Mouse (Mus musculus) leukemia stem cell, adult 10-12 weeks (primary cell): ENCODE results near the gene Tnks2. TPM values are rescaled to one million over a fixed set of nuclear protein-coding genes. Genes with fewer than 3 reads are reported as not detected.

Experiments
- polyA plus RNA-seq: library from polyadenylated mRNA; stranded (reverse); fragments of >175 nt; gene quantifications from 2 replicates; pipeline ENCODE4 v1.2.3, GENCODE M21; 2012; ENCODE audit warnings: low replicate concordance

The Tnks2 gene
- 16.5 and 26.1 TPM in 2 replicates for polyA plus RNA-seq

DNA sequence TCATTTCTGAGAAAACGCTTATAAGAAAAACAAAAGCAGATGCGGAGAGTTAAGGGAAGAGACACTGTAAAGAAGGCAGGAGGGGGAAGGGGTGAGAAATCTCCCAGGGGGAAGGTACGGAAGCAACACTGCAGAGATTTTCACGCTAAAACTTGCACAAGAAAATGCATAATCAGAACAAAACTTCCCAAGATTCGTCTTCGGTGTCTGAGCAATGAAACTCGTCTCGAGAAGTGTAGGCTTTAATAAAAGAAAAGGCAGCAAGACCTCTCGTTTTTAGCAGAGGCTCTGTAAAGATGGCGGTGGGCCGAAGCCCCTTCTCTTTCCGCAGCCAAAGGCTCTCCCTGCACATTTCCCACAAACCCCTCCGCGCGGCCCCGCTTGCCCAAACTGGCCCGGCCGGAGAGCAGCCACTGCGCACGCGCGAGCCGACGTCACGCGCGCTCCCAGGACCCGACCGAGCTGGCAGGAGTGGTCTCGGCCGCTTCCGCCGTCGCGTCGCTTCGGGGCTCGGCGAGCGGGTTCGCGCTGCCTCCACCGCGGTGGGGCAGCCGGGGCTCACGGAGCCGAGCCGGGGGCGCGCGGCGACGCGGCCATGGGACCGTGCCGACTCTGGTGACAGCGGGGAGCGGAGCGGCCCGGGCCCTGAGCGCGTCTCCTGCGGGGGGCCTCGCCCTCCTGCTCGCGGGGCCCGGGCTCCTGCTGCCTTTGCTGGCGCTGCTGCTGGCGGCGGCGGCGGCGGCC lies at the start of gene Tnks2:
Gene Tnks2, plus strand, starts transcription at position 445 of the 744 bp plus-strand sequence.

DNA sequence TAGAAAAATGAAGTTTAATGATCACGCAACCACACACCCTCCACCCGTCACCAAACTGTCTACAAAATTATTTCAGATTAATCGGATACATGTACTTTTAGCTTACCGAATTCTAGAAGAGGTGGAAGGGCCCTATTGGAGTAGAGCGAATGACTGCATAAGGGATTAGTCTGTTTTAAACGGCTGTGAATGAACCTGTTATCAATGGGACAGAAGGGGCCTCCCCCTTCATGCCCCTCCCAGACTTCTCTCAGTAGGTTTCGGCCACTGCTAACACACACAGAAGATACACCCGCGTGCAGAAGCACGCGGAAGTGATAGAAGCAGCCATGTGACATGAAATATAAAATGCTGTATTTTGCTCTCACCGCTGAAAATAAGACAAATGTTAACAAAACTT lies 85.4 kb downstream of the Tnks2 start, which contains the start of gene Fgfbp3:
Gene Fgfbp3, minus strand, starts transcription at position 150 of the 400 bp plus-strand sequence.

DNA sequence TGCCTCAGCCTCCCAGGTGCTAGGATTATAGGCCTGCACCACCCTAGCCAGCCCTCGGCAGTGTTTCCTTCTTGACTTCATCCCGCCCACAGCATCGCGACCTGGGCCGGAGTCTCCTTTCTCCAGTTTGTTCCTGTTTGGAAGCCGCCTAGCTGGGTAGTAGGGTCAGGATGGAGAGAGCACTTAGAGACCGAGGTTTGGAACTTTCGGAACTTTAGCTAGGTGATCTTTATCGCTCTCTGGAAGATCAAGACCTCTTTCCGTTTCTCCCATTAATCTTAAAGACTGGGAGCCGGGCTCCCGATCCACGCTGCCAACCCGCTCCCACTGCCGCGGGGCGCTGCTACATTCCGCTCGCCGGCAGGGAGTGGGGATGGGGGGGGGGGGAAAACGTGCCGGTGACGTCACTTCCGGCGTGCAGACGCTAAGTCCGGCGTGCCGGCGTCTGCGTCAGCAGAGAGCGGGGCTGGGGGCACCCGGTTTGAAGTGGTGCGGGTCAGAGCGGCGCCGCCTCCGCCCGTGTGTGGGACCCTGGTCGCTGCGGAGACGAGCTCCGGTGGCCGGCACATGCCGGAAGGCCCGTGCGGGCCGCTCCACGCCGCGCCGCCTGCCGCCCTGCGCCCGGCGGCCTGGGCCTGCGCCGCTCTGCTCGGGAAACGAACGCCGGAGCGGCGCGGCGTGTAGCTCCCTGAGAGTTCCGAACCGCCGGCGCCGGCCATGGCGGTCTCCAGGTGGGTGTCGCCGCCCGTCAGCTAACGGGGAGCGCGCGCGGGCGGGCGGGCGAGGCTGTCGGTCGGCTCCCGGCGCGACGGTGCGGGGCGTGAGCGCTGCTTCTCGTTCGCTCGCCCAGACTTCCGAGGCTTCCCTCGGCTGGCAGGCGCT lies 91.9 kb downstream of the Tnks2 start, which contains the start of gene Btaf1:
Gene Btaf1, plus strand, starts transcription at position 409 of the 882 bp plus-strand sequence.

Other genes with a start within 250 kb of the Tnks2 start
- not detected in 2 replicates for gene Ppp1r3c, start 97.6 kb upstream of the Tnks2 start, polyA plus RNA-seq
- gene Fgfbp3, start 85.4 kb downstream of the Tnks2 start, polyA plus RNA-seq: 13.3 and 23.1 TPM in 2 replicates
- 2.3 and 6.4 TPM in 2 replicates for gene Btaf1, start 91.8 kb downstream of the Tnks2 start, polyA plus RNA-seq